Mouse (Mus musculus) stomach, postnatal 0 days (tissue): Measurements from ENCODE around the gene Atp1a3. TPM values are rescaled to one million over a fixed set of nuclear protein-coding genes. Genes with fewer than 3 reads are reported as not detected.
A peak's percentile ranks its signal among the peaks of the same experiment; 100 is the strongest.
"Not testable (repeated sequence)": the region's sequence is repeated elsewhere in the genome, so short reads cannot be mapped to it uniquely, and the experiment has no call there.

Experiments
- ATAC-seq: fragments of 200-750 bp; cut with Nextera tagmentation; 2 replicates; pipeline ENCODE4 v1.8.0; 2017; ENCODE audit not compliant: low FRiP score, low TSS enrichment
- DNase-seq: peaks from one replicate; pipeline ENCODE4 v3.0.0-alpha.2; 2016; ENCODE audit warnings: low spot score
- H3K27ac ChIP-seq: fragments of 300-500 bp; sonication (generic); replicated peaks from 2 replicates; pipeline ENCODE4 v1.5.1; 2014; ENCODE audit warnings: mild to moderate bottlenecking, control low read depth
- H3K27me3 ChIP-seq: fragments of 300-500 bp; sonication (generic); 2 replicates; pipeline ENCODE4 v1.6.1; 2014; ENCODE audit warnings: low read length; ENCODE audit not compliant: control insufficient read depth, insufficient read depth
- H3K36me3 ChIP-seq: fragments of 300-500 bp; sonication (generic); 2 replicates; pipeline ENCODE4 v1.6.1; 2014; ENCODE audit warnings: low read length, mixed read lengths; ENCODE audit not compliant: control insufficient read depth, insufficient read depth
- H3K4me1 ChIP-seq: fragments of 300-500 bp; sonication (generic); replicated peaks from 2 replicates; pipeline ENCODE4 v1.6.1; 2014; ENCODE audit warnings: antibody characterized with exemption; ENCODE audit not compliant: control insufficient read depth, insufficient read depth
- H3K4me2 ChIP-seq: fragments of 300-500 bp; sonication (generic); replicated peaks from 2 replicates; pipeline ENCODE4 v1.6.1; 2014; ENCODE audit warnings: low read depth, mild to moderate bottlenecking, control low read depth, moderate library complexity
- H3K4me3 ChIP-seq: fragments of 300-500 bp; sonication (generic); 2 replicates; pipeline ENCODE4 v1.5.1; 2014; ENCODE audit warnings: low read depth, low read length, control low read depth
- H3K9ac ChIP-seq: fragments of 300-500 bp; sonication (generic); 2 replicates; pipeline ENCODE4 v1.6.1; 2014; ENCODE audit warnings: mild to moderate bottlenecking, low read length, control low read depth, mixed read lengths
- H3K9me3 ChIP-seq: fragments of 300-500 bp; sonication (generic); 2 replicates; pipeline ENCODE4 v1.6.1; 2016; ENCODE audit warnings: low read length; ENCODE audit not compliant: control insufficient read depth
- CTCF ChIP-seq: IDR thresholded peaks from 2 replicates; pipeline ENCODE4 v1.5.1; 2016; ENCODE audit warnings: antibody characterized with exemption, low read depth, mild to moderate bottlenecking, moderate library complexity
- EP300 ChIP-seq: optimal IDR thresholded peaks from 2 replicates; pipeline ENCODE3; 2016; ENCODE audit warnings: antibody characterized with exemption
- WGBS: fragments of 180-500 bp; shearing (Covaris S2); extraction: QIAGEN DNeasy Blood & Tissue Kit; methylation state at CpG from one replicate; pipeline ENCODE4 v1.1.7; 2014; 5-methylcytosine and 5-hydroxymethylcytosine counted together
- polyA plus RNA-seq: library from polyadenylated mRNA; unstranded; fragments of >200 nt; fragmentation: Nextera tagmentation; extraction: Ambion mirVana; gene quantifications from 2 replicates; pipeline ENCODE4 v1.2.1, GENCODE M21; 2015

Atp1a3 gene
- polyA plus RNA-seq = 1.6 and 2.4 TPM in 2 replicates

- no peak for TF ChIP-seq CTCF
- TF ChIP-seq EP300 = no peak
- ATAC-seq (peak; percentile 46; the same call in 1 of the 2 replicates), DNase-seq (peak; percentile 28)
- Histone ChIP-seq H3K27me3 (peaks cover 10% of the 10 kb centered on the region; the same call in 1 of the 2 replicates), H3K36me3 (no peaks in the 10 kb centered on the region), H3K4me2 (peak within 1 kb of the TSS; percentile 49), H3K9ac (no peak within 1 kb of the TSS), H3K4me3 (peak within 1 kb of the TSS; percentile 26), H3K9me3 (no peaks in the 10 kb centered on the region), H3K27ac (no peak within 1 kb of the TSS), H3K4me1 (no peaks in the 10 kb centered on the region)
- WGBS = 3% methylated on average over 40 of the region's 54 CpGs
These were observed at the start of gene Atp1a3 for GRCm38 (mm10) chr7:25005421-25006065. Gene Atp1a3, minus strand, starts transcription at chr7:25005958.

GRCm38 (mm10) chr7:25052587-25052986 lies 46.8 kb upstream of the Atp1a3 start:
- no peaks in the 10 kb centered on the region for H3K4me1 ChIP-seq

GRCm38 (mm10) chr7:25049295-25049930 lies 43.7 kb upstream of the Atp1a3 start:
- DNase-seq = no peak
- Histone ChIP-seq H3K4me3 (no peak overlapping the region), H3K4me2 (no peak overlapping the region), H3K27ac (no peak overlapping the region), H3K36me3 (peaks cover 7% of the 10 kb centered on the region; the same call in 1 of the 2 replicates), H3K9ac (no peak overlapping the region), H3K4me1 (no peaks in the 10 kb centered on the region), H3K9me3 (no peaks in the 10 kb centered on the region), H3K27me3 (no peaks in the 10 kb centered on the region)
- WGBS = 84% methylated on average over 16 of the region's 16 CpGs
- TF ChIP-seq CTCF (no peak), EP300 (no peak)
- ATAC-seq = no peak

More at GRCm38 (mm10) chr7:25052587-25052986, 46.8 kb upstream of the Atp1a3 start:
- Histone ChIP-seq H3K27ac (no peak overlapping the region), H3K9me3 (no peaks in the 10 kb centered on the region), H3K4me2 (no peak overlapping the region), H3K4me3 (no peak overlapping the region), H3K36me3 (0 out of 2 replicates have a peak, but pooled peaks cover 3% of the 10 kb centered on the region), H3K27me3 (no peaks in the 10 kb centered on the region), H3K9ac (no peak overlapping the region)
- DNase-seq (no peak), ATAC-seq (no peak)
- TF ChIP-seq CTCF = no peak
- TF ChIP-seq EP300 = no peak
- WGBS = 66% methylated on average over 3 of the region's 3 CpGs

- ATAC-seq (no peak), DNase-seq (no peak)
- WGBS = 90% methylated on average over 8 of the region's 8 CpGs
- Histone ChIP-seq H3K4me3 (no peak overlapping the region), H3K27me3 (no peaks in the 10 kb centered on the region), H3K27ac (no peak overlapping the region), H3K36me3 (peaks cover 12% of the 10 kb centered on the region; the same call in 1 of the 2 replicates), H3K4me1 (no peaks in the 10 kb centered on the region), H3K9ac (no peak overlapping the region), H3K9me3 (no peaks in the 10 kb centered on the region), H3K4me2 (no peak overlapping the region)
- TF ChIP-seq CTCF (no peak), EP300 (no peak)
These were observed 41.6 kb upstream of the Atp1a3 start for GRCm38 (mm10) chr7:25047363-25047762.

GRCm38 (mm10) chr7:25044599-25044998 lies 38.8 kb upstream of the Atp1a3 start:
- not testable (repeated sequence) for H3K4me1 ChIP-seq, H3K27ac ChIP-seq, ATAC-seq, DNase-seq, H3K27me3 ChIP-seq, H3K9ac ChIP-seq, H3K9me3 ChIP-seq, H3K4me2 ChIP-seq, H3K4me3 ChIP-seq
- WGBS = 84% methylated on average over 7 of the region's 7 CpGs
- peaks cover 12% of the 10 kb centered on the region; the same call in 1 of the 2 replicates for H3K36me3 ChIP-seq

- Histone ChIP-seq H3K4me2 (no peak overlapping the region), H3K4me1 (no peaks in the 10 kb centered on the region), H3K27ac (no peak overlapping the region), H3K9me3 (no peaks in the 10 kb centered on the region), H3K27me3 (no peaks in the 10 kb centered on the region), H3K4me3 (no peak overlapping the region), H3K36me3 (peaks cover 10% of the 10 kb centered on the region; the same call in 1 of the 2 replicates), H3K9ac (no peak overlapping the region)
- WGBS = 89% methylated on average over 12 of the region's 12 CpGs
- ATAC-seq (no peak), DNase-seq (no peak)
- no peak for TF ChIP-seq CTCF
- TF ChIP-seq EP300 = no peak
These were observed 36.2 kb upstream of the Atp1a3 start for GRCm38 (mm10) chr7:25041921-25042320.
